Mouse (Mus musculus) G1E (cell line): Measurements from ENCODE around the gene St3gal2. TPM values are rescaled to one million over a fixed set of nuclear protein-coding genes. Genes with fewer than 3 reads are reported as not detected.

Experiments
- ATAC-seq: 2 replicates; pipeline ENCODE4 v1.8.0; 2016; ENCODE audit warnings: mild to moderate bottlenecking; ENCODE audit not compliant: insufficient number of reproducible peaks, poor library complexity, low FRiP score, severe bottlenecking; ENCODE audit errors: extremely low read depth
- DNase-seq: peaks from one replicate; pipeline ENCODE4 v3.0.0; 2012; ENCODE audit warnings: low spot score
- H3K27me3 ChIP-seq: 2 replicates; pipeline ENCODE4 v1.6.1; 2012; ENCODE audit warnings: mild to moderate bottlenecking, low read length, inconsistent platforms; ENCODE audit not compliant: insufficient read depth
- H3K36me3 ChIP-seq: replicated peaks from 2 replicates; pipeline ENCODE3; 2012; ENCODE audit warnings: mild to moderate bottlenecking, inconsistent platforms
- H3K4me1 ChIP-seq: 2 replicates; pipeline ENCODE4 v1.6.1; 2012; ENCODE audit warnings: low read depth, low read length, inconsistent platforms, mixed read lengths; ENCODE audit not compliant: insufficient read depth
- H3K4me3 ChIP-seq: 2 replicates; pipeline ENCODE4 v1.5.1; 2012; ENCODE audit warnings: low read depth, mild to moderate bottlenecking, inconsistent platforms, low read length, moderate library complexity, mixed read lengths
- H3K9me3 ChIP-seq: replicated peaks from 2 replicates; pipeline ENCODE4 v1.6.1; 2012; ENCODE audit warnings: inconsistent platforms
- CTCF ChIP-seq: IDR thresholded peaks from 2 replicates; pipeline ENCODE4 v1.5.1; 2012; ENCODE audit warnings: low read depth, low read length, inconsistent platforms, mixed read lengths
- GATA1 ChIP-seq: IDR thresholded peaks from 2 replicates; pipeline ENCODE4 v1.6.1; 2012; ENCODE audit warnings: borderline replicate concordance, low read length, inconsistent platforms, mixed read lengths
- GATA2 ChIP-seq: IDR thresholded peaks from 2 replicates; pipeline ENCODE4 v1.6.1; 2012; ENCODE audit warnings: low read depth, low read length, inconsistent platforms, borderline replicate concordance
- POLR2AphosphoS5 ChIP-seq: IDR thresholded peaks from 2 replicates; pipeline ENCODE4 v1.6.1; 2012; ENCODE audit warnings: low read depth, low read length, inconsistent platforms; ENCODE audit not compliant: insufficient replicate concordance
- TAL1 ChIP-seq: conservative IDR thresholded peaks from 2 replicates; pipeline ENCODE4 v1.6.1; 2012; ENCODE audit warnings: low read depth, low read length, inconsistent platforms, mixed read lengths
- polyA plus RNA-seq: library from polyadenylated mRNA; stranded (reverse); fragments of >175 nt; gene quantifications from 2 replicates; pipeline ENCODE4 v1.2.3, GENCODE M21; 2012
- total RNA-seq, 2 experiments: library from RNA; stranded (forward) in 1 of 2; stranded (reverse) in 1 of 2; fragments of 200-1000 nt in 1 of 2; fragments of >200 nt in 1 of 2; fragmentation: Nextera tagmentation in 1 of 2; gene quantifications; 2 replicates each; pipeline ENCODE4 v1.2.3; 2014 to 2017

The St3gal2 gene
- total and polyA plus RNA-seq, 3 experiments, result 22.8 to 124 (median 94.4) TPM

DNA sequence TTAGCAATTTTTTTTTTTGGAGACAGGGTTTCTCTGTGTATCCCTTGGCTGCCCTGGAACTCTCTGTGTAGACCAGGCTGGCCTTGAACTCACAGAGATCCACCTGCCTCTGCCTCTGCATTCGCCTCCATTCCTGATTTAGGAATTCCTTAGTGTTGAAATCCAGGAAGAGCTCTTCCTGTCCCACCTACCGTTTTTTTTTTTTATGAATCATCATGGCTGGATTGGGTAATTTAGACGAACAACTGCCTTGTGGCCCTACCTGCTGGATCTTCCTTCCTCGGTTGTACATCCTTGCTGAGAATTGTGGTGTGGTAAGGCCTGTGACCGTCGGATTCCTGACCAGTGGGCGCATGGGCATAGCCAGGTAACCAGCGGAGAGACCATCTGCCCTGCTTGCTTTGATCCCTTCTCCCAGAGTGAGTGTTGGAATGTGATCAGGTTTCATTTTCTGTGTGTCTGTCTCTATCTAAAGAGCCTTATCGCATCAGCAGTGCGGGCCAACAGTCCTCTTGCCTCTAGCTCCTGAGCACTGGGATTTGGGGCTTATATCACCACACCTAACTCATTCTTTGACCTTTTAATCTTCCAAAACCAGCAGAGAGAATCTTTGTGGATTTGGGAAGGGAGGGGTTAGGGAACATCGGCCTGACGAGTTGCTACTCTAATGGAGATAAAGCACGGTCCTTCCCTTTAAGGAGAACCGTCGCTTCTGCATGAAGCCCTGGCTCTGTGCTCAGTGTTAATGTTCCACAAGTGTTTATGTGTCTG, 21.1 kb downstream of the St3gal2 start:
- peaks cover 85% of the 10 kb centered on the region for H3K36me3 ChIP-seq
- no peaks in the 10 kb centered on the region for H3K9me3 ChIP-seq
- H3K4me1 ChIP-seq, result peaks cover 94% of the 10 kb centered on the region
- H3K4me3 ChIP-seq, result peak overlapping the region; percentile 49; the same call in 1 of the 2 replicates
- ATAC-seq (no peak), DNase-seq (no peak)
- no peaks in the 10 kb centered on the region for H3K27me3 ChIP-seq
- no peak for TF ChIP-seq TAL1
- TF ChIP-seq GATA2, result no peak
- TF ChIP-seq GATA1, result no peak
- no peak for TF ChIP-seq POLR2AphosphoS5
- TF ChIP-seq CTCF, result no peak

- ATAC-seq (peak; percentile 32; the same call in 1 of the 2 replicates), DNase-seq (peak; percentile 53)
- peaks cover 84% of the 10 kb centered on the region for H3K36me3 ChIP-seq
- no peak for TF ChIP-seq CTCF
- no peak for TF ChIP-seq GATA1
- TF ChIP-seq POLR2AphosphoS5, result no peak
- TF ChIP-seq TAL1, result no peak
- TF ChIP-seq GATA2, result no peak
- H3K9me3 ChIP-seq, result no peaks in the 10 kb centered on the region
- no peaks in the 10 kb centered on the region for H3K27me3 ChIP-seq
- H3K4me1 ChIP-seq, result peaks cover 94% of the 10 kb centered on the region
- H3K4me3 ChIP-seq, result peak overlapping the region; percentile 46; the same call in 1 of the 2 replicates
These were observed 21.8 kb downstream of the St3gal2 start for GRCm38 (mm10) chr8:110941453-110941948.

DNA sequence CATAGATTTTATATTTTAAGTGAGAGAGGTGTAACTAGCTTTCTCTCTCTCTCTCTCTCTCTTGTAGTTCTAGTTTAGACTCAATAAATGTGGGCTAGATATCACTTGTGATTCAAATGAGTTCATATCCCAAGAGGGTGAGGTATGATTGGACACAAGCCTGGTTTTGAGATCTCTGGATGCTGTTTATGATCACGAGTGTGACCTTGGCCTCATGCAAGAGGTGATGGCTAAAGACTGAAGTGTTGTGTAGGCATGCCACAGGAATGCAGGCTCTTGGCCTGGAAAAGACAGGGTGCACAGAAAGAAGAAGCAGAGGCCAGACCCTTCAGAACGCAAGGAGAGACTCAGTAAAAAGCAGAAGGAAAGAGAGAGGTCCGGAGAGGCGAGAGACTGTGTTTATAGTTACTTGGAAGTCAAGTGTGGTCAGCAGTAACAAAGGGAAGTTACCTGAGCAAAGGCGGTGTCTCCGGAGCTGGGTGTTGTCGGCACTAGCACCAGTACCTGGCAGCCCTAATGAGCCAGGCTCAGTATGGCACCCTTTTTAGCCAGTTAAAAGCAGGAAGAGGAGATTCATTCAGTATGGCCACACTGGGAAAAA, 24.7 kb downstream of the St3gal2 start:
- no peak overlapping the region; the same call in 1 of the 2 replicates for H3K4me3 ChIP-seq
- TF ChIP-seq POLR2AphosphoS5, result no peak
- no peak for TF ChIP-seq CTCF
- no peak for TF ChIP-seq GATA2
- TF ChIP-seq TAL1, result no peak
- TF ChIP-seq GATA1, result no peak
- H3K27me3 ChIP-seq, result no peaks in the 10 kb centered on the region
- peaks cover 83% of the 10 kb centered on the region for H3K4me1 ChIP-seq
- DNase-seq (no peak), ATAC-seq (no peak)
- H3K36me3 ChIP-seq, result peaks cover 84% of the 10 kb centered on the region
- H3K9me3 ChIP-seq, result no peaks in the 10 kb centered on the region

- H3K36me3 ChIP-seq, result peaks cover 85% of the 10 kb centered on the region
- TF ChIP-seq GATA1 (no peak), CTCF (no peak), GATA2 (no peak), TAL1 (no peak), POLR2AphosphoS5 (no peak)
- ATAC-seq, result no peak
These were observed 26.0 kb downstream of the St3gal2 start for GRCm38 (mm10) chr8:110945716-110946115.

DNA sequence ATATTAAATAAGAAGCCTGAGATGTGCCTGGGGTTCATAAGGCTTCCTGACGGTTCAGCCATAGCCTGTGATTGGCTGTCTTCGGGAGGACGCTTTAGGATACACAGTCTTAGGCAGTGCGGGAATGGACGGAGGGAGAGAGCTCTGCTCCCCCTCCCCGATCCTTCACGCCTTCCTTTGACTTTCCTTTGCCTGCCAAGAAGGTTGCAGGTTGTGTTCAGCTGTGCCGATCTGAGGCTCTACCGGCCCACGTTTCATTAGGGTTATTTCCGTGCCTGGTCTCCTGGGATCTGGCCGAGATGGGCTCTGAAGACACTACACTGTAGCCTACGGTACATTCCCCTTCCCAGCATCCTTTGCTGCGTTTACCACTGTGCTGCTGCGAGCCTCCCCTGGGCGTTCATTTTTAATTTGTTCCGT, 30.4 kb downstream of the St3gal2 start:
- ATAC-seq, result no peak

More at GRCm38 (mm10) chr8:110945716-110946115, 26.0 kb downstream of the St3gal2 start:
- Histone ChIP-seq H3K27me3 (no peaks in the 10 kb centered on the region), H3K4me1 (peaks cover 79% of the 10 kb centered on the region), H3K9me3 (no peaks in the 10 kb centered on the region), H3K4me3 (no peak overlapping the region)
- no peak for DNase-seq

DNA sequence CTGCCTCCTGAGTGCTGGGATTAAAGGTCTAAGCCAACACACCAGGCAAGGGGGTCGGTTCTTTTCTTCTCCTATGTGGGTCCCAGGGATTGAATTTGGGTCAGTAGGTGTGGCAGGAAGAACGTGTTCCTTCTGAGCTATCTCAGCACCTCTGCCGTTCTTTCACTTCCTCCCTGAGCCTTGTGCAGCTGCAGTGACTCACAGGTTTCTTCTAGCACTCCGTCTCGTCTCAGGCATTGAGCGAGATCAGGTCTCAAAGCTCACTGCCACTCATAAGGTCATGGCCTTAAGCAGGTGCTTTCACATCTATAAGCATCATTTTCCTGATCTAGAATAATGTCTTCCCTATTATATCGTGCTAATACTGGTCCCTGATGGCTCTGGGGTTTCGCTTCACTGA, 35.1 kb downstream of the St3gal2 start:
- no peak overlapping the region for H3K4me3 ChIP-seq
- H3K27me3 ChIP-seq, result no peaks in the 10 kb centered on the region
- DNase-seq (no peak), ATAC-seq (no peak)
- TF ChIP-seq GATA1 (no peak), CTCF (no peak), GATA2 (no peak), POLR2AphosphoS5 (no peak)
- H3K4me1 ChIP-seq, result peaks cover 76% of the 10 kb centered on the region
- H3K9me3 ChIP-seq, result no peaks in the 10 kb centered on the region
- H3K36me3 ChIP-seq, result peaks cover 99% of the 10 kb centered on the region

More for the DNA sequence above, 30.4 kb downstream of the St3gal2 start:
- no peak for DNase-seq
- Histone ChIP-seq H3K27me3 (no peaks in the 10 kb centered on the region), H3K4me3 (no peak overlapping the region), H3K9me3 (no peaks in the 10 kb centered on the region), H3K4me1 (peaks cover 76% of the 10 kb centered on the region), H3K36me3 (peaks cover 86% of the 10 kb centered on the region)
- TF ChIP-seq CTCF (no peak), GATA2 (no peak), TAL1 (no peak), POLR2AphosphoS5 (no peak), GATA1 (no peak)
